In genomic region chr2:180428331-180428730, GRCm38 (mm10) we compare ENCODE assay signal across 9 mouse cellular contexts. TPM values are rescaled to one million over a fixed set of nuclear protein-coding genes. Genes with fewer than 3 reads are reported as not detected.
DNase-seq lines count a peak whose midpoint lies in the region; ATAC-seq lines count a peak whose summit lies in the region.
"Had no signal": no experiment of that assay in that cellular context is flagged by ENCODE, and none has a peak within 500 bp of the region (broad histone marks: within the 10 kb centered on the region; RNA-seq: fewer than 3 reads in every experiment).

No protein-coding gene starts in this region.

- no peak overlapping the region for H3K27ac ChIP-seq in heart, embryonic 12.5 days (ENCODE audit: poor library complexity, severe bottlenecking)
- H3K27ac ChIP-seq in lung, embryonic 16.5 days (ENCODE audit: low read length): no peak overlapping the region

- no peak overlapping the region for H3K9ac ChIP-seq in heart, embryonic 12.5 days
- no peak overlapping the region for H3K9ac ChIP-seq in lung, embryonic 16.5 days (ENCODE audit: low read length)

- no peaks in the 10 kb centered on the region for H3K9me3 ChIP-seq in heart, embryonic 12.5 days (replicated peaks)
- no peaks in the 10 kb centered on the region for H3K9me3 ChIP-seq in lung, embryonic 16.5 days (ENCODE audit: control insufficient read depth, low read length)

- H3K4me3 ChIP-seq in heart, embryonic 12.5 days: no peak overlapping the region
- H3K4me3 ChIP-seq in lung, embryonic 16.5 days (ENCODE audit: low read length): no peak overlapping the region
- H3K4me3 ChIP-seq: erythroblast, embryonic 14.5 days had no signal

- H3K4me1 ChIP-seq in heart, embryonic 12.5 days (replicated peaks): peaks cover 23% of the 10 kb centered on the region
- no peaks in the 10 kb centered on the region for H3K4me1 ChIP-seq in lung, embryonic 16.5 days (replicated peaks; ENCODE audit: control insufficient read depth, insufficient read depth, low read length)

- 25% methylated on average over 2 of the region's 2 CpGs for WGBS in heart, embryonic 12.5 days
- WGBS in lung, embryonic 16.5 days: 24% methylated on average over 2 of the region's 2 CpGs

- H3K27me3 ChIP-seq in heart, embryonic 12.5 days (replicated peaks): no peaks in the 10 kb centered on the region; the same call in none of the 2 replicates
- H3K27me3 ChIP-seq in lung, embryonic 16.5 days (ENCODE audit: control insufficient read depth, insufficient read depth, low read depth, low read length): no peaks in the 10 kb centered on the region

- no peak for ATAC-seq in heart, embryonic 12.5 days (ENCODE audit: insufficient number of reproducible peaks, low FRiP score)
- ATAC-seq in lung, embryonic 16.5 days (ENCODE audit: low read depth): 0 out of 2 replicates have a peak, but pooled peaks have one; percentile 22

- intact Hi-C loops in heart, postnatal 36 days (cut with DNase I): loop anchor here (5.0 kb wide), 1 partner anchor 149 kb away; no protein-coding TSS in a partner anchor

- DNase-seq in heart, postnatal 36 days: no peak
- DNase-seq in lung, postnatal 25 days (ENCODE audit: low spot score): no peak
- peak; percentile 55 to 72 for DNase-seq in cerebellum, postnatal 14 days
- peak; percentile 73 for DNase-seq in retina, embryonic 14.5 days (ENCODE audit: low spot score)
- DNase-seq in adrenal gland, postnatal 4 days (ENCODE audit: low spot score in 2 of 2): no peak
- DNase-seq in urinary bladder, postnatal 14 days (ENCODE audit: low spot score): no peak

- no peaks in the 10 kb centered on the region for H3K36me3 ChIP-seq in heart, embryonic 12.5 days
- no peaks in the 10 kb centered on the region for H3K36me3 ChIP-seq in lung, embryonic 16.5 days (ENCODE audit: control insufficient read depth, insufficient read depth, low read length)

- peak overlapping the region; percentile 9; the same call in 1 of the 2 replicates for H3K4me2 ChIP-seq in heart, embryonic 12.5 days
- H3K4me2 ChIP-seq in lung, embryonic 16.5 days (ENCODE audit: low read depth, low read length): no peak overlapping the region

RNA-seq across cellular contexts. Expression of gene Slco4a1, which starts 27.7 kb away (rescaled TPM):
- polyA plus RNA-seq in heart, embryonic 12.5 days (2016; fragmentation: Nextera tagmentation; extraction: Ambion mirVana): 0.51 and 0.67 TPM in 2 replicates
- under 1 TPM in 1 of 2 experiments, not detected in 1; 0.08 TPM for total RNA-seq in heart, postnatal 36 days (2021)
- polyA plus RNA-seq in lung, embryonic 16.5 days (2015; fragmentation: Nextera tagmentation; extraction: Ambion mirVana): 0.98 and 1.2 TPM in 2 replicates
- under 1 TPM; 0.59 TPM for total RNA-seq in adrenal gland, postnatal 4 days (2021)

Comparison
In these comparisons a context has a peak if more than half of its experiments do, and no peak if none do; other contexts are left out.
1. DNase-seq: peak in cerebellum, postnatal 14 days (2 of 2) and retina, embryonic 14.5 days (single experiment); none in heart, postnatal 36 days (0 of 2), lung, postnatal 25 days (single experiment), adrenal gland, postnatal 4 days (0 of 2) and urinary bladder, postnatal 14 days (single experiment).